Mouse (Mus musculus) adrenal gland, adult (tissue): ENCODE data around the gene Lifr.

Experiments
- DNase-seq, 2 experiments: peaks; one replicate each; pipeline ENCODE4 v3.0.0; 2022 to 2023; ENCODE audit warnings: low spot score in 1 of 2; ENCODE audit not compliant: inconsistent age in 2 of 2

Gene Lifr

DNA sequence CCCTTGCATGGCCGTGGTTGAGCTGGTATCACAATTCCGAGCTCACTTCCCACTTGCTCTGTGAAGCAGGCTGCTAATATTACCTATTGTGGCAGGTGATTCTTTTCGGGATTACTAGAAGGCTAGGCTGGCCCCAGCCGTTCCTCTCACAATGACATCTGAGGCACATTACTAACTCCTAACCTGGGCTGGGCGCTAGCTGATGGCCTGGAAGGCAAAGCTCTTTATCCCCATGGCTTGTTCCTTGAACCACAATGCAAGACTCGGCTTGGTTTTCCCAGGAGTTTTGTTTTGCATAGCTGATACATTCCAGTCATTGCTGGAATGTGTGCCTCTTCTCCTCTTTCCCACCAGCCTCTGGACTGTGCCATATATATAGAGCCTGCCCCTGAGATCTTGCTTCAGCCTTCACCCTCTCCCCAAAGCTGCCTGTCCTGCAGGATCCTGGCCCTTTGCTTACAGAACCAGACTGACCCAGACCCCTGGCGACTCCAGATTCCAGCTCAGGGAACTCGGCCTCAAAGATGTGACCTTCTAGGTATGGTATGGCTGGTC, at the start of gene Lifr:
Lifr (plus strand) TSS at position 404 of the 555 bp plus-strand sequence.
- DNase-seq, result no peak

DNA sequence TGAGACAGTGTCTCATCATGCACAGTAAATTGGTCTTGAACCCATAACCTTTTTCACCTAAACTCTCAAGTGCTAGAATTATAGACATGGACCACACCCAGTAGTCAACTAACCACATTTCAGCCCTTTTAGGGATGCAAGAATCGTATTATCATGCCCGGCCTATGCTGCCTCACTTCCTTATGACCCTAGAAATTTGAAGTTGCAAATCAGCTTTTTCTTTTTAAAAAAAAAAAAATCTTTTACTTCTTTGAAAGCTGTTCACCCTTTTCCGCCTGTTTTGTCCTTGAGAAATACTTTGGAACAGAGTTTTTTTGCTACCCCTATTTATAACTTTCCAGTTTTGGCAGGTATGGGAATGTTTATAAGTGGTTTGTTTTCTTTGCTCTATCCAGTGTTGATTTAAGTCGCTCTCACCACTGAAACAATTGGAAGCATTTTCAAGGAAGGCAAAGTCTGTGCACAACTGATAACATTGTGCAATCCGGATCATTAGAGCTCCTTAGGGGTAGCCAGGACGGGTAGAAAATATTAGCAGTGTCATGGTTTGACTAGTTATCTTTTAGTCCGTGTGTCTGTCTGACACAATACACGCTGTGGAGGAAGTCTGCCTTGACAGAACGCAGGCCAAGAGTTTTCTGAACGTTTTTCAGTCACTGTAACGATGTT, 46.2 kb upstream of the Lifr start:
- DNase-seq, result peak in 1 of 2 experiments; percentile 33

DNA sequence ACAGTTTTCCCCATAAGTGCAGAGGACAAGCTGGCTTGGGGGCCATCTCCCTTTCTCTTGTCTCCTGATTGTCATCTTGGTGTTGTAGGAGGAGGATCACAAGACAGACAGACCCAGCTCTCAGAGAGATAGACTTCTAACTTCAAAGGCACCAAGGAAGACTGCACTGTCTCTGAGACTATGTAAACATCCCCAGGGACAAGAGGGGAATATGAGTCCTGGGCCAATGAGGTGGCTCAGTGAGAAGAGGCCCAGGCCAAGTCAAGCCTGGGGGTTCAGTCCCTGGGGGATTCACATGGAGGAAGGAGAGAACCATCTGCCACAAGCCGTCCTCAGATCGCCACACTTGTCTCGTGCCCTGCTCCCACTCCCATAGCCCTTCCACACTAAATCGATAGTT, 45.4 kb upstream of the Lifr start:
- no peak for DNase-seq

DNA sequence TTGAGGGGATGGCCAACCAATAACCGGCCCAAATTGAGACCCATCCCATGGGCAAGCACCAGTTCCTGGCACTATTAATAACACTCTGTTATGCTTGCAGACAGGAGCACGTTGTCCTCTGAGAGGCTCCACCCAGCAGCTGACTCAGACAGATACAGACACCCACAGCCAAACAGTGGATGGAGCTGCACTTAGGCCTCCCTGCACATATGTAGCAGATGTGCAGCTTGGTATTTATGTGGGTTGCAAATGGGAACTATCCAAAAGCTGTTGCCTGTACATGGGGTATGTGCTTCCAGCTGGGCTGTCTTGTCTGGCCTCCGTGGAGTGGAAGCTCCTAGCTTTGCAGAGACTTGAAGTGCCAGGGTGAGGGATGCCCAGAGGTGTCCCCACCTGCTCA, 42.5 kb upstream of the Lifr start:
- DNase-seq, result peak; percentile 26 to 45

DNA sequence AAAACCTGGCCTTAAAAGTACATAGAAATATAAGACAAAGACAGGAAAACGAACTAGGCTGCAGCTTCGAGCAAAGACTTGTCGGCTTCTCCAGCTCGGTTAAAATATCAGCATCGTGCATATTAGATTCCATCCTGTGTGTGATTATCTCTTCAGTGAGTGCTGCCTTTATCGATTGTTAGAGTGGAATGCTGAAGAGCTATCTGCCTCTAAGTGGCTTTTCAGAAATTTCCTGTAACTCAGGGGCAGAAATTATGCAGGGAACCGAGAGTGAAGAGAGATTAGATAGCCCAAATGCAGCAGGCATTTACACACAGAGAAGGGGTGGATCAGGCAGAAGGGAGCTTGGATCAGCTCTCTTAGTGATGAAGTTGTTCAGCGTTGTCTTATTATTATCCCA, 41.5 kb upstream of the Lifr start:
- no peak for DNase-seq

DNA sequence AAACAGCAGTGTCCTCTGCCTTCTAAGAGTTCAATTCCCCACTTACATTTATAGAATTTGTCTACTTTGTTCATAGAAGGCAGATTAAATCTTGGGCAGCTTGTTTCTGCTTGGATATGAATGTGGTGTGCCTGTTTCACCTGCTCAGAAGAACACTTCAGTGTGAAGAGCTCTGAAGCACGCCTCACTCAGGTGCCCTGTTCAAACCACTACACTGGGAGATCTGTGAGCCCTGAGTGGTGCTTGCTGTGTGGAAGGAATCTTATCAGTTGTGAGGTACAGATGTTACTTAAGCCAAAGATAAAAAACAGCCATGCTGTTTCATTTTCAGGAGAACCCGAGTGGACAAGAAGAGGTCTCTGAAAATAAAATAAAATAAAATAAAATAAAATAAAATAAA, 38.7 kb upstream of the Lifr start:
- no peak for DNase-seq

DNA sequence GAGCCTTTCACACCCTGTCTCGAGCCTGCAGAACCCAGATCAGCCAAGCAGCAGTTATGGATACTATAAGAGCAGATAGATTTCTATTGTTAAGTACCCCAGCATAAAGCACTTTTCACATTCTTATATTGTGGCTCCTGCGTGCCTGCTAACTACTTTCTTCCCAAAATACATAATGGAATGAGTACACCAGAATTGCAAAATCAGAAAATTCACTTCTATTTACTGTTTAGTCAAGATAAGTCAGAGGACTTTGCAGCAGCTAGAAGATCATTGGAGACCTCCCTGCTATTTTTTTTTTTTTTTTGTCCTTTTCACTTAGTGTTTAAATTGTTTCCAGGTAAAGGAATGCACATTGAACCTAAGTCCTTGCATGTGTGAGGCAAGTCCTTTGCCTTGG, 38.3 kb upstream of the Lifr start:
- DNase-seq, result no peak

DNA sequence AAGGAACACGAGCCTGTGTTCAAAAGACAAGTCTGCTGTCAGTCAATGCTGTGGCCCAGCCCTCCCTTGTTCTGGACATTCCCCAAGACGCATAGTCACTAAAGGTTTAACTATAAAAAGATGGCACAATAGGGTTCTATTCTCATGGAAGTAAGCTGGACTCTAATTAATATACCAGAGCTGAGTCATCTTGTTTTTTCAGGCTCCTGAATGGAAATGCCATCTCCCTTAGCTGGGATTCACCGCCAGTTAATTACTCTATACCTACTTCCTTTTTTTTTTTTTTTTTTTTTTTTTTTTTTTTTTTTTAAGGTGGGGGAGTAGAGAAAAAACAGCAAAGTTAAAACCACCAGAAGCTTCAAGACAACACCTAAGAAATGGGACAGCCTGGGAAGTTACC, 33.6 kb upstream of the Lifr start:
- DNase-seq, result no peak

DNA sequence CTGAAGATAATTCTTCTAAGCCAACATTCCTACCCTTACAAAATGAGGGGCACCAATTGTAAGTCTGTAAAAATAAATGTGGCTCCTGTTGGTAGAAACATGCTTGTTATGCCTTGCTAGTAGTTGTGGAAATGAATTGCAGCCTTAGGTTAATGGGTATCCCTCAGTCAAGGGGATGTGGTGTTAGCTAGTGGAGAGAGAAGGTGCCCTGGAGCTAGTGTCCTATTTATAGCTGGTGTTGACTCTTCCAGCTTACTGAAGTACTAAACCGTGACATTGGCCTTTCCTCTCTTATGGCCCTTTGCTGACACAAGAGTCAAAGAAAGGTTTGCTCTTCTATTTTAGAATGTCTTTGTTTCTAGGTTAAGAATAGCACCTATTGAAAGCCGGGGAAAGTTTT, 29.9 kb upstream of the Lifr start:
- no peak for DNase-seq

DNA sequence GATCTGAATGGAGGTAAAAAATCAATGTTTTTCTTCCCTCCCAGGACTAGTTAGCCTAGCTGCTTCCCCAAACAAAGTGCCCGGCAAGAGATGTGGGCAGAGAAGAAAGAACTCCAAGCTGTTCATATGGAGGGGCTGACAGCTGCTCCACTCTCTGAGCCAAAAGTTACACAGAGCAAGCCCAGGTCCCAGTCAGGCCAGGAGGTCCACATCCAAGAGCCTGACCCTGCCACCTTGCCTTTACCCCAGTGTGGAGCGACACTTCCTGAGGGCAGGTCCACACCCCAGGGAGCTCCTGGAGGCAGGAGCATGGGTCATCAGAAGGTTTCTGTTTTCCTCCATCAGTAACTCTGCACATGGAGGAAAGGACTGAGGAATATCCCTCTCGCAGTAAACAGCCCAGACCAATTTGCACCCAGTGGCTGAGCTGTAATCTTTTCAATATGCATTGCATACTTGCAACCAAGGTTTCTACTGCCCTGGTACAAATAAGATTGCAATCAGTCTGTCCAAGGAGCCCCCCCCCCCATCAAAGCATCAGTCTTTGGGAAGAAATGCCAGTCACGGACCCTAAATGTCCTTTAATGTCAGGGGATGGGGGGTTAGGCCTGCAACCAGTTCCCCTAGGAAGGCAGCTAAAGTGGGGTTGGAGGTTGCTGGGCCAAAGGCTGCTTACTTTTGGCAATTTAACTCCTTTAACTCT, 28.3 kb upstream of the Lifr start:
- no peak for DNase-seq

DNA sequence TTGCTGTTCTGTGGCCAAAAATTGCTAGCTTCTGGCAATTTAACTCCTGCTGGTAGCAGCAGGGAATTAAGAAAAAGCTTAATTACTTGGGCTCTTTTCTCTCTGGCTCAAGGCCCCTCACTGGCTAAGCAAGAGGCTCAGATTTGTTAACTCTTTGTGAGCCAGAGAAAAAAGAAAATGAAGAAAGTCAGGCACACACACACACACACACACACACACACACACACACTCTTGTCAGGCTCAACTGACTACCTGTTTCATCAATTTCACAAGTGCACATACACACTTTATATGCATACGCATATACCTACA, 27.8 kb upstream of the Lifr start:
- no peak for DNase-seq

DNA sequence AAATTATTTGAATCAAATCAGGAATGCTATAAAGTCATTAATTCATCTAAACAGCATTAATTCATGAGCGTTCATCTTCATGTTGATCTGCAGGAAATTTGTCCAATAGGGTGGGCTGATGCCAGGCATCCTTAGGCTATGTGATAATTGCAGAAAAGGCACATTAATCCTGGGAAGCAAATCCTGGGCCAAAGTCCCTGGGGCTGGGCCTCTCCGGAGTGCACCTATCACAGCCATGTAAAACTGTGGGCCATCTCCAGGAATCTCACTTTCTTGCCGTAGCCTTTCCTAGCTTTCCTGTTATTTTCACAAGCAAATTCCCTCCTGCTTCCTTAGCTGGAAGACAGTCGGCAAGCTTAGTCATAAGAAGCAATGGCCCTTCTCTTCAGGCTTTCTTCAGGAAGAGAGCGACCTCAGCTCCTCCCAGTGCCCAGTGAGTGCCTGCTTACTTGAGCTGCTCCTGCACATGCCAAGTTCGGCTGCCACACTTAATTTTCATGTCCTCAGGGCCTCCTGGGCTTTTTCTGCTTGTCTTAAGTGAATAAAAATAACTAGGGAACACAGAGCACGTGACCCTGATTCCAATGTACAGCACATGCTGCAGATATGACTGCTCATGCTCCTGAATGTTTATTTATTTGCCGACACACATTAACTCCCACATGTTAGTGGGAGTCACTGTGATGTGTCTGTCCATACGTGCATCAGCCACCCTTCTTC, 26.7 kb upstream of the Lifr start:
- DNase-seq, result no peak

DNA sequence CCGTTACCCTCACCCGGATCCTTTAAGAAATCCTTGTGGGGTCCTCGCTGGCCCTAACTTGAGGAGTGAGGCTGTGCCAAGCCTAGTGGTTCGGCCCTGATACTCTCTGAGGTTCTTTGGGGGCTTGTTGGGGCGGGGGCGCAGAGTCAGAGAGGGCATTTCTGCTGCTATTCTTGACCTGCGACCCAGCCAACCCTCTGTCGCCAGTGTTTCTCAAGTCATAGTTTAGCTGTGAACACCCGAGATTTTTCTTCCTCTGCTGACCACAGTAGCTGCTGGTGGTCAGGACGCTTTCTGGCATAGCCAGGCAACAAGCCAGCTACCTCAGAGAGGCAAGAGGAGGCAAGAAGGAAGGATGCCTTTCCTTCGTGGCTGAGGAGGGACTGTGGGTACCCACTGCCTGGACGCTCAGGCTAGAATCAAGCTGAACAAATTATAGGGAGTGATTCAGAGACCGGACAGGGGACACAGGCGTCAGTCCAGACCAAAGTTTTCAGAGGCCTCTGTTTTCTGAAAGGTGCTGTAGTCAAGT, 25.4 kb upstream of the Lifr start:
- no peak for DNase-seq

DNA sequence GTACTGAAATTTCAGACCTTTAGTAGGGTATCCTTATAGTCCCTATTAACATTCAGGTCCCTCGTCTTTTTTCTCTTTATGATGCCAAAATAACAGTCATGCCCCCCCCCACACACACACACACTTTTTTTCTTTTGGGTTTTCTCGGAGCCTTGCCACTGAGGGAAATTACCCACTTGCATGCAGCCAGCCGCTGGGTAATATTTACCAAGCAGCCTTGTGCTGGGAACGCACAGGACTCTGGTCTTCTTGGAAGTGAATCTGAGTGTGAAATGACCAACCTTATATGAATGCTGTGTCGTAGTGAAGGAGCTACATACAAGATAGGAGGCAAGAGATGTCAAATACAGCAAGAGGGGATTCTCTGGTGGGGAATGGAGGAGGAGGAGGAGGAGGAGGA, 24.8 kb upstream of the Lifr start:
- DNase-seq, result no peak

DNA sequence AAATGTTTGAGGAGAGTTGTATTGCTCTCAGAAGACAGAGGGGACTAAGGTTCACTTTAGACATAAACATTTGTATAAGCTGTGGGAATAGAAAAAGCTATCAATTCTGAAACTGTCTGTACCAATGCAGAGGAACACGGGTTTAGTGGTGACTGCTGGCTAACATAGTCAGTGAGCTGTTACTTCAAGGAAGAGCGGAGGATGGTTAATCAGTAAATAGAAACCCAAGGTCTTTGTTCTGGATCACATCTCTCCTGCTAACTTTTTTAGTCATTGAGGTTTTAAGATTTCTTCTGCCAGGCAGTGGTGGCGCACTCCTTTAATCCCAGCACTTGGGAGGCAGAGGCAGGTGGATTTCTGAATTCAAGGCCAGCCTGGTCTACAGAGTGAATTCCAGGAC, 23.7 kb upstream of the Lifr start:
- DNase-seq, result no peak

DNA sequence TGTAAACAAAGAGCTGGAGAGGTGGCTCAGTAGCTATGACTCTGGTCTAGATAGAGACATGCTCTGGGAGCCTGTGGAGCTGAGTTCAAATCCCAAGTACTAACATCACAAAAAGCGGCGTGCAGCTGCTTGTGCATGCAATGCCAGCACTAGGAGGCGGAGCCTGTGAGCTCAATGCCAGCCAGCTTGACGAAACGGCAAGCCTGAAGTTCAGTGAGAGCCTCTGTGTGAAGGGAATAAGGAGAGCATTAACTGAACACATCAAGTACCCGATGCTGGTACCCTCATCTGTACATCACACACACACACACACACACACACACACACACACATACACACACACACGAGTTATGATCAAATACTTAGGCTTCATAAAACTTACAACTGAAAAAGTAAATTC, 21.0 kb upstream of the Lifr start:
- peak in 1 of 2 experiments; percentile 50 for DNase-seq

DNA sequence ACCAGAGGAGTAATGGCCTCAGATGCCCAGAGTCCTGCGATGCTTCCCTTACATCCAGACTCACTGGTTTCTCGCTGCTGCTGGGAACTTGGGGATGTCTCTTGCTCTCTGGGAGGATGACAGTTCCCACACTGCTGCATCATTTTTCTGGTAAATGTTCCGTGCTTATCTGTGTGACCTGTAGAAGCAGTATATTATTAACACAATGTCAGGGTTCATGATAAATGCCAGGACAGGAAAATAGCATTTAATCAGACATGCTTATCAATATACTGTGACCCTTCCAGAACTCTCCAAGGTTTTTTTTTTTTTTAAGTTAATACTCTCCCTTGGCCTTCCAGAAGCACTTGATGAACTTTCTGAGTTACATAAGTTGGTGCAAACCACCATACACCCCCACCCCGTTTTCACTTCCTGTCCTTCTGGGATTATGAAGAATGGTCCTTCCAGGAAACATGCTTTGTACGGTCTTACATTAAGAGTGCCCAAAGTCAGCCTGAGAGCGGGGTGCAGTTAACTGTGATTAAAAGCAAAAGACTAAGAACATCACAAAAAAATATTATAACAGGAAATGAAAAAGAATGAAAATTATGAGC, 20.1 kb upstream of the Lifr start:
- DNase-seq, result peak in 1 of 2 experiments; percentile 51

DNA sequence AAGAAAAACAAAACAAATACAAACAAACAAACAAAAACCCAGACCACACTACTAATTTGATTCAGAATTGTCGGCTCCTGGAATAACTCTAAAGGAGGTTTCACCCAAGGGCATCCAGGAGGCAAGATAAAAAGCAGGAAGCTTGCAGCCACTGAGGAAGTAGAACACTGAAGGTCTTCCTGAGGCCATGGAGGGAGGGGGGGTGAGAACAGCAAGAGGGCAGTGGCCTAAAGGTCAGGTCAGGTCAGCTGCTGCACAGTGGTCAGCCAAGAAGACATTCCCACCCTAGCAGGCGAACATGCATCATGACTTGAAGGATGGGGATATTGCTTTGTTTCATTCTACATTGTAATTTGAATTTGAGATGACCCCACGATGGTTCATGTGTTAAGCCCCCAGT, 17.1 kb upstream of the Lifr start:
- DNase-seq, result peak; percentile 53 to 76

DNA sequence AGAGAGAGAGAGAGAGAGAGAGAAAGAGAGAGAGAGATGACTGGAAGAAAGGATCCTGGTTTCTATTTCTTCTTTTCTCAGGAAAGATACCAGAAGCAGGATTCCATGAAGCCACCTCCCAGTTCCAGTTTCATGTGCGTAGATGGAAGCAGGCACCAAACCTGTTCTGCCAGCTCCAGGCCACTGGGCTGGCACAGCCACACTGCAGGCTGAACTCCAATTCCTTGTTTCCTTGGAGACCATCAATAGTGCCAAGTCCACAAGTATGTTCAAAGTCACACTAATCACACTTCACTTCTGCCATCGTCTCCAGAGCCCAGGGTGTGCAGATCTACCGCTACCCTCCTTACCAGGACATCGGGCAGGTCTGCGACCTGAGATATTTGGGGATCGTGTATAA, 15.2 kb upstream of the Lifr start:
- DNase-seq, result no peak

DNA sequence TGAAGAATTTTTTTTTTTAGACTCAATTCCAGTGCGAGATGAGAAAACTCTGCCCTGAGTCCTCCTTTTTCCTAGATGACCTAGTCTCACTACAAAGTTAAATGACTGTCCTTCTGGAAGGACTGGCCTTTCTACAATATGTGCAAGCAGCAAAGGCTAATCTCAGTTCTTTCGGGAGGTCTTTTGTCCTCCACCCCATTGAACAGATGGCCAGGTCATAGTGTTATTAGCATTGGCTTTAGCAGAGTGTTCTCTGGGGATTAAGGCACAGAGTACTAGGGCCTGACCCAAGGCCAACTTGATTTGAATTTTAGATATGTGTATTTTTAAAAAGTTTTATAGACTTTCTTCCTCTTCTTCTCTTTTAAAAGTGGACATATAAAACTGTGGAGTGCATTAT, 12.1 kb upstream of the Lifr start:
- no peak for DNase-seq

DNA sequence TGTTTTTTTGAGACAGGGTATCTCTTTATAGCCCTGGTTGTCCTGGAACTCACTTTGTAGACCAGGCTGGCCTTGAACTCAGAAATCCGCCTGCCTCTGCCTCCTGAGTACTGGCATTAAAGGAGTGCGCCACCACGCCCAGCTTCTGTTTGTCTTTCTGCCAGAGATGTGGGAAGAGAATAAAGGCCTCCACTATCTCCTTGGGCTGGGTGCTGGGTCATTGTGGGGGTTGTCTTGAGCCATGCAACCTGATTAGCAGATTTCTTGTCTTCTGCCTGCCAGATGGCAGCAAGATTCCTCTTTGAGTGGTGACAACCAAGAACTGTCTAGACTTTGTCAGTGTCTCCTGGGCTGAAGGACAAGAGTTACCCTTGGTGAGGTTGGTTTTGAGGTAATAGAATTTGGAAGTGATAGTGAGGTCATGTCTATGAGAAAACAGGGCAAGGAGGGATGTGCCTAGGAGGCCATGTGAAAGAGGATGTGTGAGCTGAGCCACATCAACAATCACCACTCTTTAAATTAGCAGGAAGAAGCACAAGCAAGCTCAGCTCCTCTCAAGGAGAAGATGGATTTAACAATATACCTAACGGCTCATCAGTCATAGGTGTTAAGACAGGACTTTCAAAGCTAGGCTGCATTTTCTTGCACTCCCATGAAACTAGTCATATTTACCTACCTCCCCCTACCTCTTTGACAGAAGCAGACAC, 10.6 kb upstream of the Lifr start:
- no peak for DNase-seq
